Mouse (Mus musculus) ES-Bruce4 (cell line): ENCODE results near the gene Fbxl5. TPM values are rescaled to one million over a fixed set of nuclear protein-coding genes. Genes with fewer than 3 reads are reported as not detected.

ENCODE experiments used
- H3K27ac ChIP-seq: 2 replicates; pipeline ENCODE4 v1.5.1; 2012; ENCODE audit warnings: low read length, inconsistent platforms; ENCODE audit not compliant: insufficient read depth
- H3K27me3 ChIP-seq: 2 replicates; pipeline ENCODE4 v1.6.1; 2012; ENCODE audit warnings: mild to moderate bottlenecking, low read length, inconsistent platforms; ENCODE audit not compliant: control insufficient read depth, poor library complexity, insufficient read depth, severe bottlenecking
- H3K36me3 ChIP-seq: 2 replicates; pipeline ENCODE4 v1.6.1; 2012; ENCODE audit warnings: inconsistent platforms, mild to moderate bottlenecking, low read length, moderate library complexity; ENCODE audit not compliant: control insufficient read depth, poor library complexity, insufficient read depth, severe bottlenecking
- H3K4me1 ChIP-seq: one replicate; pipeline ENCODE4 v1.8.1; 2011; ENCODE audit warnings: low read length; ENCODE audit not compliant: control insufficient read depth, insufficient read depth
- H3K4me3 ChIP-seq: 2 replicates; pipeline ENCODE4 v1.5.1; 2011; ENCODE audit warnings: low read depth, mild to moderate bottlenecking, low read length
- H3K9ac ChIP-seq: 2 replicates; pipeline ENCODE4 v1.6.1; 2012; ENCODE audit warnings: low read depth, mild to moderate bottlenecking, inconsistent platforms; ENCODE audit not compliant: poor library complexity, severe bottlenecking
- H3K9me3 ChIP-seq: replicated peaks from 2 replicates; pipeline ENCODE4 v1.6.1; 2012; ENCODE audit warnings: mild to moderate bottlenecking, low read length, inconsistent platforms; ENCODE audit not compliant: control insufficient read depth, poor library complexity, insufficient read depth, severe bottlenecking
- CTCF ChIP-seq: IDR thresholded peaks from one replicate; pipeline ENCODE4 v1.8.1; 2011; ENCODE audit warnings: low read depth, low read length
- EP300 ChIP-seq: IDR thresholded peaks from 2 replicates; pipeline ENCODE4 v1.6.1; 2011; ENCODE audit warnings: low read depth, low read length; ENCODE audit not compliant: insufficient read depth
- POLR2A ChIP-seq: IDR thresholded peaks from one replicate; pipeline ENCODE4 v1.8.1; 2011; ENCODE audit warnings: low read length; ENCODE audit not compliant: insufficient read depth
- polyA plus RNA-seq: library from polyadenylated mRNA; stranded (reverse); fragments of >200 nt; gene quantifications from 2 replicates; pipeline ENCODE4 v1.2.4, GENCODE M21; 2011; ENCODE audit warnings: low read depth; ENCODE audit not compliant: missing spikeins, insufficient read depth, insufficient read length

Fbxl5 gene
- polyA plus RNA-seq, 1 experiment, result 98.2 TPM

DNA sequence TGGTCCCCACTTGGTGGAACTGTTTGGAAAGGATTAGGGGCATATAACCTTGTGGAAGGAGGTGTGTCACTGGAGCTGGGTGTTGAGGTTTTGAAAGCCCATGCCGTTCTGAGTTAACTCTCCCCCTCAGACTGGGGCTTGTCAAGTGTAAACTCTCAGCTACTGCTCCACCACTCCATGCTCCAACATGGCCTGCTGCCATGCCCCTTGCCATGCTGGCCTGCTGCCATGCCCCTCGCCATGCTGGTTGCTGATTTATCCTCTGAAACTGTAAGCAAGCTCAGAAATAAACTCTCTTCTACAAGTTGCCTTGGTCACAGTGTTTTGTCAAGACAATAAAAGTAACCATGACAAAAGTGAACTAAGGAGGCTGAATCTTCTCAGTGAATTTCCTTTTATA is 16.0 kb downstream of the Fbxl5 start:
- Histone ChIP-seq H3K9me3 (no peaks in the 10 kb centered on the region), H3K4me3 (no peak overlapping the region), H3K27me3 (no peaks in the 10 kb centered on the region), H3K4me1 (no peaks in the 10 kb centered on the region), H3K9ac (no peak overlapping the region), H3K27ac (no peak overlapping the region), H3K36me3 (no peaks in the 10 kb centered on the region)
- TF ChIP-seq EP300, result no peak
- no peak for TF ChIP-seq CTCF
- no peak for TF ChIP-seq POLR2A

DNA sequence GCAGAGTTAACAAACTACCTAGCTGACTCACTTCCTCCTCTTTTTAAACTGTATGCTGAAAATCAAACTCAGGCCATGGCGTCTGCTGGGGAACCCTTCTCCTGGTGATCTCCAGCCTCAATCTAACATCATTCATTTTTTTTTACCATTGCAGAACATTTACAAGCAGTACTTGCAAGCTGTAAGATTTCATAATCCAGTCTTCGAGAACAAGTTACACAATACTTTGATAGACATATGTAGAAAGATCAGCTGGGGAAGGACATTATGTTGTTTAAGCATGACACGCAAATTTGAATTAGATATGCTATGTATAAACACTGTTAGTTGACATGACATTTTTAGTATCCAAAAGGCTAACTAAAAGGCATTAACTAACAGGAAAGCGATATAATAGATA is 19.6 kb downstream of the Fbxl5 start:
- Histone ChIP-seq H3K4me3 (no peak overlapping the region), H3K27ac (no peak overlapping the region), H3K27me3 (no peaks in the 10 kb centered on the region), H3K9me3 (no peaks in the 10 kb centered on the region), H3K9ac (no peak overlapping the region), H3K36me3 (no peaks in the 10 kb centered on the region), H3K4me1 (no peaks in the 10 kb centered on the region)
- no peak for TF ChIP-seq POLR2A
- no peak for TF ChIP-seq CTCF
- TF ChIP-seq EP300, result no peak

DNA sequence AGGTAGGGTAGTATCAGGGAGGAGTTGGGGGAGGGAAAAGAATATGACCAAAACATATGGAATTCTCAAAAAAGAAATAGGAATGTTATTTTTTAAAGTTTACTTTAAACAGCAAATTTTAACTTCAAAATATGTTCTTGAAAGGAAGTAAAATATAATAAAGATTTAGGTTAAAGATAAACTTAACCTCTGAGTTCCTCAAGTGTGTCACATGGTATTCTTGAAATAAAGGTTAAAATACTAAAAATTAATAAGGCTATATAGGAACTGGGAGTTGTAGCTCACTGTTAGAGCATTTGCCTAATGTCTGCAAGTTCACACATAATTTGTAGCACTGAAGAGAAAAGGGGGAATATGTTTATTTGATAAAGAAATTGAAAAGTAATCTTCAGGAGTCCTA is 20.2 kb downstream of the Fbxl5 start:
- no peaks in the 10 kb centered on the region for H3K27me3 ChIP-seq
- H3K4me1 ChIP-seq, result no peaks in the 10 kb centered on the region
- no peak overlapping the region for H3K4me3 ChIP-seq
- no peak overlapping the region for H3K9ac ChIP-seq
- TF ChIP-seq CTCF (no peak), EP300 (no peak), POLR2A (no peak)
- no peaks in the 10 kb centered on the region for H3K36me3 ChIP-seq
- no peaks in the 10 kb centered on the region for H3K9me3 ChIP-seq
- H3K27ac ChIP-seq, result no peak overlapping the region

DNA sequence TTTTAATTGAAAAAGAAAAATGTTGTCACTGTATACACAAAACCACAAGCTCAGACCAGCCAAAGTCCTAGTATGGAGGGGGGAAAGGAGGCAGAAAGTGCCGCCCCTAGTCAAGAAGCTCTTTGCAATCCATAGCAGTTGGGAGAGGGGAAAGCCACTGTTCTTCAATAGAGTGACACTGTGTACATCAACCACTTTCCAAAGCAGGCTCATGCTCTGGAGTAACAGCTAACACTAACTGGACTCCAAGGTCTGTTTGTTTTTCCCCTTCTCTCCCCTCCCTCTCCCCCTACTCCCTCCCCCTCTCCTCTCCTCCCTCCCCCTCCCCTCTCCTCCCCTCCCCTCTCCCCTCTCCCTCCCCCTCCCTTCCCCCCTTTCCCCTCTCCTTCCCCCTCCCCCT is 20.7 kb downstream of the Fbxl5 start:
- H3K9ac ChIP-seq, result no peak overlapping the region; the same call in 1 of the 2 replicates
- no peak overlapping the region for H3K4me3 ChIP-seq
- no peaks in the 10 kb centered on the region for H3K9me3 ChIP-seq
- H3K36me3 ChIP-seq, result no peaks in the 10 kb centered on the region
- TF ChIP-seq POLR2A (no peak), EP300 (no peak), CTCF (no peak)
- no peaks in the 10 kb centered on the region for H3K27me3 ChIP-seq
- peak overlapping the region; percentile 67; the same call in 1 of the 2 replicates for H3K27ac ChIP-seq
- no peaks in the 10 kb centered on the region for H3K4me1 ChIP-seq

- Histone ChIP-seq H3K9ac (no peak overlapping the region), H3K36me3 (no peaks in the 10 kb centered on the region), H3K27ac (no peak overlapping the region), H3K4me1 (no peaks in the 10 kb centered on the region), H3K27me3 (no peaks in the 10 kb centered on the region), H3K9me3 (no peaks in the 10 kb centered on the region), H3K4me3 (no peak overlapping the region)
- no peak for TF ChIP-seq EP300
Observed at GRCm38 (mm10) chr5:43799530-43799929, 21.9 kb downstream of the Fbxl5 start.

GRCm38 (mm10) chr5:43792354-43792753 is 29.1 kb downstream of the Fbxl5 start:
- H3K36me3 ChIP-seq, result no peaks in the 10 kb centered on the region
- H3K9ac ChIP-seq, result no peak overlapping the region
- no peaks in the 10 kb centered on the region for H3K4me1 ChIP-seq
- no peak overlapping the region for H3K4me3 ChIP-seq
- H3K27ac ChIP-seq, result no peak overlapping the region
- no peaks in the 10 kb centered on the region for H3K9me3 ChIP-seq
- no peaks in the 10 kb centered on the region for H3K27me3 ChIP-seq
- no peak for TF ChIP-seq CTCF
- no peak for TF ChIP-seq EP300
- TF ChIP-seq POLR2A, result no peak
